Mouse (Mus musculus) layer of hippocampus, adult 11-12 months (tissue): ENCODE results near the gene Ythdf1.
A peak's percentile ranks its signal among the peaks of the same experiment; 100 is the strongest.

Experiments used
- DNase-seq: peaks from one replicate; pipeline ENCODE4 v3.0.0; 2022; ENCODE audit warnings: low spot score

Ythdf1 gene

GRCm38 (mm10) chr2:180879365-180880067, 41.2 kb downstream of the Ythdf1 start:
- DNase-seq = peak; percentile 78

DNA sequence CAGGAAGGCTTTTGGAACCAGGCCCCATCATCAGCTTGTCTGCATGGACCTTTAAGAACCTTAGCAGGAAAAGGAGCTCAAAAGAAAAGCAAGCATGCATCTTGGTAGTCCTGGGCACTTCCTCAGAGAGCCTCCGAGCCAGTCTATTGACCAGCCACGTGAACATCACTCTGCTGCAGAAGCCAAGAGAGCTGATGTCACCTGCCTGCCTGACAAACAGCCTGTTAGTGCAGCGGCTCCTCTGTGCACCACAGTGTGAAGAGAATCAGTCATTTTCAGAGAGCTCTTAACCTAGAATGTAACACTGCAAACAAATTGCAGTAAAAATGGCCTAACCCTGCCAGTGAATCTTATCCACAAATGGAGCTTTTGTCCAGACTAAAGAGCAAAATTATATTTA, 50.7 kb downstream of the Ythdf1 start:
- peak; percentile 22 for DNase-seq

- peak; percentile 70 for DNase-seq
Observed at GRCm38 (mm10) chr2:180861561-180861960, 59.2 kb downstream of the Ythdf1 start.

- no peak for DNase-seq
Observed at GRCm38 (mm10) chr2:180857121-180857520, 63.6 kb downstream of the Ythdf1 start.

- peak; percentile 44 for DNase-seq
Observed at GRCm38 (mm10) chr2:180855005-180855544, 65.7 kb downstream of the Ythdf1 start.
